Mouse (Mus musculus): Measurements from ENCODE around the gene Nucb1. TPM values are rescaled to one million over a fixed set of nuclear protein-coding genes. Genes with fewer than 3 reads are reported as not detected.

Gene Nucb1
- total RNA-seq, 2 experiments from 2014 or later, result 126 to 129 TPM

GRCm38 (mm10) chr7:45449974-45450373 is 60.2 kb downstream of the Nucb1 start:
- intact Hi-C loops (cut with DNase I), result loop anchor here (2.0 kb wide), 1 partner anchor 111 kb away; no protein-coding TSS in a partner anchor
- DNase-seq (ENCODE audit: low spot score), result no peak

- intact Hi-C loops (cut with DNase I), result no loop called here
- no peak for DNase-seq (ENCODE audit: low spot score)
Observed at GRCm38 (mm10) chr7:45447325-45447990, 62.7 kb downstream of the Nucb1 start.

- DNase-seq (ENCODE audit: low spot score), result no peak
- intact Hi-C loops (cut with DNase I), result no loop called here
Observed at GRCm38 (mm10) chr7:45446589-45446988, 63.6 kb downstream of the Nucb1 start.

GRCm38 (mm10) chr7:45443526-45444420 is 66.4 kb downstream of the Nucb1 start:
- DNase-seq (ENCODE audit: low spot score), result no peak
- intact Hi-C loops (cut with DNase I), result no loop called here

Small RNA genes within 50 kb of the gene (microRNA-seq; reads per million reads assigned to microRNA genes)
- not detected for gene Gm22133

Other genes with a start within 250 kb of the Nucb1 start
- not detected for gene Slc6a21, start 232.9 kb downstream of the Nucb1 start, total RNA-seq (2021)
- gene Trpm4, start 176.6 kb downstream of the Nucb1 start, total RNA-seq (2021), result 10 to 100 TPM; 23.5 to 25.0 TPM
- gene Hrc, start 175.1 kb downstream of the Nucb1 start, total RNA-seq (2021), result 100 to 1,000 TPM; 773 to 825 TPM
- under 1 TPM; 0.18 to 0.25 TPM for gene Ppfia3, start 143.4 kb downstream of the Nucb1 start, total RNA-seq (2021)
- 1 to 10 TPM; 1.8 to 2.0 TPM for gene Lin7b, start 139.8 kb downstream of the Nucb1 start, total RNA-seq (2021)
- gene Snrnp70, start 114.7 kb downstream of the Nucb1 start, total RNA-seq (2021), result 100 to 1,000 TPM; 110 to 111 TPM
- gene Kcna7, start 104.8 kb downstream of the Nucb1 start, total RNA-seq (2021), result 1 to 10 TPM; 3.2 to 3.7 TPM
- gene Ntf5, start 96.7 kb downstream of the Nucb1 start, total RNA-seq (2021), result under 1 TPM; 0.14 to 0.39 TPM
- gene Lhb, start 89.6 kb downstream of the Nucb1 start, total RNA-seq (2021), result not detected
- 10 to 100 TPM; 93.1 to 98.1 TPM for gene Gys1, start 75.6 kb downstream of the Nucb1 start, total RNA-seq (2021)
- 10 to 100 TPM; 28.5 to 29.3 TPM for gene Ruvbl2, start 72.3 kb downstream of the Nucb1 start, total RNA-seq (2021)
- 100 to 1,000 TPM; 210 to 232 TPM for gene Ftl1, start 50.5 kb downstream of the Nucb1 start, total RNA-seq (2021)
- 10 to 100 TPM; 24.7 to 26.7 TPM for gene Bax, start 43.5 kb downstream of the Nucb1 start, total RNA-seq (2021)
- gene Tulp2, start 28.5 kb downstream of the Nucb1 start, total RNA-seq (2021), result not detected
- gene Gm45808, start 23.6 kb downstream of the Nucb1 start, total RNA-seq (2021), result 1 to 10 TPM; 4.0 to 5.1 TPM
- 1 to 10 TPM; 5.9 to 6.7 TPM for gene Dhdh, start 21.6 kb downstream of the Nucb1 start, total RNA-seq (2021)
- gene Ppp1r15a, start 15.9 kb upstream of the Nucb1 start, total RNA-seq (2021), result 10 to 100 TPM; 22.7 to 23.9 TPM
- 1 to 10 TPM; 2.2 to 4.7 TPM for gene Plekha4, start 15.9 kb upstream of the Nucb1 start, total RNA-seq (2021)
- under 1 TPM; 0.18 to 0.59 TPM for gene Hsd17b14, start 44.5 kb upstream of the Nucb1 start, total RNA-seq (2021)
- 100 to 1,000 TPM; 188 to 200 TPM for gene Bcat2, start 59.7 kb upstream of the Nucb1 start, total RNA-seq (2021)
- not detected for gene Fgf21, start 105.1 kb upstream of the Nucb1 start, total RNA-seq (2021)
- gene Fut1, start 106.9 kb upstream of the Nucb1 start, total RNA-seq (2021), result not detected
- under 1 TPM; 0.21 to 0.39 TPM for gene Izumo1, start 111.4 kb upstream of the Nucb1 start, total RNA-seq (2021)
- gene Rasip1, start 117.1 kb upstream of the Nucb1 start, total RNA-seq (2021), result 10 to 100 TPM; 26.3 to 33.6 TPM
- 1 to 10 TPM; 6.0 to 8.4 TPM for gene Mamstr, start 129.6 kb upstream of the Nucb1 start, total RNA-seq (2021)
- under 1 TPM; 0.47 to 0.78 TPM for gene Fut2, start 156.0 kb upstream of the Nucb1 start, total RNA-seq (2021)
- gene Ntn5, start 173.6 kb upstream of the Nucb1 start, total RNA-seq (2021), result under 1 TPM; 0.14 to 0.29 TPM
- gene Sec1, start 184.0 kb upstream of the Nucb1 start, total RNA-seq (2021), result under 1 TPM in 1 of 2 experiments, not detected in 1; 0.16 TPM
- 1 to 10 TPM; 2.5 to 3.8 TPM for gene Car11, start 189.4 kb upstream of the Nucb1 start, total RNA-seq (2021)
- gene Dbp, start 194.7 kb upstream of the Nucb1 start, total RNA-seq (2021), result 100 to 1,000 TPM in 1 of 2 experiments, 10 to 100 TPM in 1; 13.6 to 153 TPM
- 100 to 1,000 TPM; 507 to 553 TPM for gene Rpl18, start 205.1 kb upstream of the Nucb1 start, total RNA-seq (2021)
- gene Sphk2, start 207.6 kb upstream of the Nucb1 start, total RNA-seq (2021), result 10 to 100 TPM; 15.8 to 16.7 TPM
- under 1 TPM; 0.20 to 0.34 TPM for gene Fam83e, start 210.8 kb upstream of the Nucb1 start, total RNA-seq (2021)
- not detected for gene Spaca4, start 215.4 kb upstream of the Nucb1 start, total RNA-seq (2021)

All from heart, postnatal 25 days (tissue).